Mouse (Mus musculus) hindbrain, embryonic 15.5 days (tissue): ENCODE results near the gene Tmem91. TPM values are rescaled to one million over a fixed set of nuclear protein-coding genes. Genes with fewer than 3 reads are reported as not detected.

Experiments
- ATAC-seq: fragments of 200-750 bp; cut with Nextera tagmentation; 2 replicates; pipeline ENCODE4 v1.8.0; 2017; ENCODE audit warnings: low read depth, moderate number of reproducible peaks, moderate TSS enrichment; ENCODE audit not compliant: low FRiP score
- H3K27ac ChIP-seq: fragments of 300-500 bp; sonication (generic); replicated peaks from 2 replicates; pipeline ENCODE4 v1.5.1; 2015; ENCODE audit warnings: mild to moderate bottlenecking, inconsistent platforms
- H3K27me3 ChIP-seq: fragments of 300-500 bp; sonication (generic); 2 replicates; pipeline ENCODE4 v1.6.1; 2015; ENCODE audit warnings: control low read depth, inconsistent platforms
- H3K36me3 ChIP-seq: fragments of 300-500 bp; sonication (generic); 2 replicates; pipeline ENCODE4 v1.6.1; 2015; ENCODE audit warnings: control low read depth, inconsistent platforms
- H3K4me1 ChIP-seq: fragments of 300-500 bp; sonication (generic); replicated peaks from 2 replicates; pipeline ENCODE4 v1.6.1; 2015; ENCODE audit warnings: control low read depth, inconsistent platforms
- H3K4me2 ChIP-seq: fragments of 300-500 bp; sonication (generic); 2 replicates; pipeline ENCODE4 v1.6.1; 2015; ENCODE audit warnings: moderate library complexity, mild to moderate bottlenecking, inconsistent platforms
- H3K4me3 ChIP-seq: fragments of 300-500 bp; sonication (generic); 2 replicates; pipeline ENCODE4 v1.5.1; 2015; ENCODE audit warnings: mild to moderate bottlenecking, inconsistent platforms
- H3K9ac ChIP-seq: fragments of 300-500 bp; sonication (generic); 2 replicates; pipeline ENCODE4 v1.6.1; 2015; ENCODE audit warnings: inconsistent platforms
- H3K9me3 ChIP-seq: fragments of 300-500 bp; sonication (generic); 2 replicates; pipeline ENCODE4 v1.6.1; 2016; ENCODE audit warnings: control low read depth, inconsistent platforms
- WGBS: fragments of 180-500 bp; shearing (Covaris S2); methylation state at CpG from one replicate; pipeline ENCODE4 v1.1.7; 2015; 5-methylcytosine and 5-hydroxymethylcytosine counted together
- polyA plus RNA-seq: library from polyadenylated mRNA; unstranded; fragments of >200 nt; fragmentation: Nextera tagmentation; extraction: Ambion mirVana; gene quantifications from 2 replicates; pipeline ENCODE4 v1.2.1, GENCODE M21; 2015

Gene Tmem91
- polyA plus RNA-seq, 1 experiment from 2014 or later = 72.7 TPM

DNA sequence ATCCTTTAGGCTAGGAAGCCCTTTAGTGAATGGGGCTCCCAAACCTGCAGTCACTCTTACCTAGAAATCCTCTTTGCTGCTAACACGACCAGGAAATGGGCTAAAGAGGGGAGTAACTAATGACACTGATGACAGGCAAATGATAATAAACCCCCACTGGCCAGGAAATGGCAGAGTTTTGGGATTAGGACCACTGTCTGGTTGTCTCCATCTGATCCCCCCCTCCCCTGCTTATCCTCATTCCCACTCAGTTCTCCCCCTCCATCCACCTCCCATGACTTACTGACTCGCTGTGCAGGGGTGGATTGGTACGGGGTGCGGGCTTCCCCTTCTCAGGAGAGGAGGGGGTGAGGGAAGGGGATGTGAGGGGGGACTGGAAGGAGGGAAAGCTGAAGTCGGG, 15.1 kb upstream of the Tmem91 start:
- peak overlapping the region; percentile 40; the same call in 1 of the 2 replicates for H3K4me3 ChIP-seq
- H3K27ac ChIP-seq = no peak overlapping the region
- peaks cover 64% of the 10 kb centered on the region for H3K27me3 ChIP-seq
- H3K36me3 ChIP-seq = no peaks in the 10 kb centered on the region
- H3K9ac ChIP-seq = no peak overlapping the region
- 30% methylated on average over 5 of the region's 5 CpGs for WGBS
- ATAC-seq = no peak
- H3K9me3 ChIP-seq = no peaks in the 10 kb centered on the region
- peaks cover 31% of the 10 kb centered on the region for H3K4me1 ChIP-seq
- peak overlapping the region; percentile 83; the same call in 1 of the 2 replicates for H3K4me2 ChIP-seq

DNA sequence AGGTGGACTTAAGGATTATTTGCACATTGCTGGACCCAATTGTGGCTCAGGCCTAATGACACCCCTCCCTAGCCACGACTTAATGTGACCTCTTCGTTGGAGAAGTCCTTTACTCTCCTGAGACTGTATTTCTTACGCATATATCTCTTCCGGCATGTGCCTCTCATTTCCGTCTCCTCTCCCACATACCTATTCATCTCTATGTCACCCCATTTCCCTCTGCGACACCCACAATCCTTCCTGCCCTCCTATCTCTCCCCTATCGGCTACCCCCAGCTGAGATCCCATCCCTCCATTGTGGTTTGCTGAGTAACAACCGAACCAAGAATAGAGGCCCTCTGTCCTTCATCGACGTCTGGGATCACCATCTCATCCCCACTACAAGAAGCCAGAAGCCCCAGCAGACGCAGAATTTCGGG, 14.6 kb upstream of the Tmem91 start:
- H3K27me3 ChIP-seq = peaks cover 65% of the 10 kb centered on the region
- H3K4me1 ChIP-seq = peaks cover 31% of the 10 kb centered on the region
- H3K9ac ChIP-seq = 0 out of 2 replicates have a peak overlapping the region, but pooled peaks have one; percentile 32
- no peak overlapping the region for H3K27ac ChIP-seq
- 12% methylated on average over 12 of the region's 12 CpGs for WGBS
- H3K36me3 ChIP-seq = no peaks in the 10 kb centered on the region
- no peaks in the 10 kb centered on the region for H3K9me3 ChIP-seq
- H3K4me3 ChIP-seq = peak overlapping the region; percentile 40
- H3K4me2 ChIP-seq = peak overlapping the region; percentile 83
- ATAC-seq = no peak

GRCm38 (mm10) chr7:25688810-25689586, 14.0 kb upstream of the Tmem91 start:
- H3K27me3 ChIP-seq = peaks cover 65% of the 10 kb centered on the region
- no peaks in the 10 kb centered on the region for H3K9me3 ChIP-seq
- H3K36me3 ChIP-seq = no peaks in the 10 kb centered on the region
- 2% methylated on average over 46 of the region's 52 CpGs for WGBS
- H3K9ac ChIP-seq = peak overlapping the region; percentile 32; the same call in 1 of the 2 replicates
- H3K27ac ChIP-seq = no peak overlapping the region
- peak; percentile 32; the same call in 1 of the 2 replicates for ATAC-seq
- peak overlapping the region; percentile 83 for H3K4me2 ChIP-seq
- peak overlapping the region; percentile 40 for H3K4me3 ChIP-seq
- H3K4me1 ChIP-seq = peaks cover 31% of the 10 kb centered on the region

DNA sequence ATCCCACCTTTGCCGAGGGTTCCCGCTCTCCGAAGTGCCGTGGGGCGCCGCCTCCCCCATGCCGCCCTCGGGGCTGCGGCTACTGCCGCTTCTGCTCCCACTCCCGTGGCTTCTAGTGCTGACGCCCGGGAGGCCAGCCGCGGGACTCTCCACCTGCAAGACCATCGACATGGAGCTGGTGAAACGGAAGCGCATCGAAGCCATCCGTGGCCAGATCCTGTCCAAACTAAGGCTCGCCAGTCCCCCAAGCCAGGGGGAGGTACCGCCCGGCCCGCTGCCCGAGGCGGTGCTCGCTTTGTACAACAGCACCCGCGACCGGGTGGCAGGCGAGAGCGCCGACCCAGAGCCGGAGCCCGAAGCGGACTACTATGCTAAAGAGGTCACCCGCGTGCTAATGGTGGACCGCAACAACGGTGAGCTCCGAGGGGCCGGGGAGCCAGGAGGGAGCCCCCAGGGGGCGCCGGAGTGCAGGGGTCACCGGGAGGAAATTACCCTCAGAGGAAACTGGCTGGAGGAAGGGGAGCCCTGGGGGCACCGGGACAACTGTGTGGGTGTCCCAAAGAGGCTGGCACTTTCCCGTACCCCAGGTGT, 12.9 kb upstream of the Tmem91 start:
- Histone ChIP-seq H3K9ac (peak overlapping the region; percentile 1; the same call in 1 of the 2 replicates), H3K4me3 (peak overlapping the region; percentile 40), H3K4me2 (peak overlapping the region; percentile 83), H3K27me3 (peaks cover 65% of the 10 kb centered on the region), H3K36me3 (no peaks in the 10 kb centered on the region), H3K9me3 (no peaks in the 10 kb centered on the region), H3K4me1 (peaks cover 31% of the 10 kb centered on the region), H3K27ac (no peak overlapping the region)
- WGBS = under 1% methylated on average over 47 of the region's 47 CpGs
- 0 out of 2 replicates have a peak, but pooled peaks have one; percentile 10 for ATAC-seq

- Histone ChIP-seq H3K27ac (no peak within 1 kb of the TSS), H3K9ac (peak within 1 kb of the TSS; percentile 37), H3K27me3 (peaks cover 64% of the 10 kb centered on the region), H3K4me3 (peak within 1 kb of the TSS; percentile 40), H3K4me2 (peak within 1 kb of the TSS; percentile 83), H3K4me1 (peaks cover 36% of the 10 kb centered on the region), H3K9me3 (no peaks in the 10 kb centered on the region), H3K36me3 (no peaks in the 10 kb centered on the region)
- ATAC-seq = peak; percentile 13; the same call in 1 of the 2 replicates
- 2% methylated on average over 41 of the region's 69 CpGs for WGBS
These were observed 11.9 kb upstream of the Tmem91 start, which contains the start of gene Tgfb1 for GRCm38 (mm10) chr7:25686680-25687531. Gene Tgfb1, plus strand, starts transcription at chr7:25687002.

DNA sequence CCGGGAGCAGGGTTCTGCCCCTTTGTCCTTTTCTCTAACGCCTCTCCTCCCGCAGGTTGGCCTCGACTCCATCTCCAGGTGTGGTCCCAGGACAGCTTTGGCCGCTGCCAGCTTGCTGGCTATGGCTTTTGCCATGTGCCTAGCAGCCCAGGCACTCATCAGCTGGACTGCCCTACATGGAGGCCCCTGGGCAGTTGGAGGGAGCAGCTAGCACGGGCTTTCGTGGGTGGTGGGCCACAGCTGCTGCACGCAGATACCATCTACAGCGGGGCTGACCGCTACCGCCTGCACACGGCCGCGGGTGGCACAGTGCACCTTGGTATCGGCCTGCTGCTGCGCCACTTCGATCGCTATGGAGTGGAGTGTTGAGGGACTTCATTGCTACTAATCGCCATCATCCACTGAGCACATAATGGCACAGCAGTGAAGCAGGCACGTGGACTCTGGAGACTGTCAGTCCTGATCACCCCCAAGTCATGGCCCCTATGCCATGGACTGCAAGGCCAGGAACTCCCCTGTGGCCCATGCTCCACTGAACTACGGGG, 11.0 kb upstream of the Tmem91 start:
- Histone ChIP-seq H3K36me3 (no peaks in the 10 kb centered on the region), H3K4me3 (peak overlapping the region; percentile 40; the same call in 1 of the 2 replicates), H3K27me3 (peaks cover 58% of the 10 kb centered on the region), H3K27ac (no peak overlapping the region), H3K4me2 (no peak overlapping the region), H3K9ac (no peak overlapping the region), H3K9me3 (no peaks in the 10 kb centered on the region), H3K4me1 (peaks cover 45% of the 10 kb centered on the region)
- WGBS = 70% methylated on average over 21 of the region's 21 CpGs
- ATAC-seq = no peak

DNA sequence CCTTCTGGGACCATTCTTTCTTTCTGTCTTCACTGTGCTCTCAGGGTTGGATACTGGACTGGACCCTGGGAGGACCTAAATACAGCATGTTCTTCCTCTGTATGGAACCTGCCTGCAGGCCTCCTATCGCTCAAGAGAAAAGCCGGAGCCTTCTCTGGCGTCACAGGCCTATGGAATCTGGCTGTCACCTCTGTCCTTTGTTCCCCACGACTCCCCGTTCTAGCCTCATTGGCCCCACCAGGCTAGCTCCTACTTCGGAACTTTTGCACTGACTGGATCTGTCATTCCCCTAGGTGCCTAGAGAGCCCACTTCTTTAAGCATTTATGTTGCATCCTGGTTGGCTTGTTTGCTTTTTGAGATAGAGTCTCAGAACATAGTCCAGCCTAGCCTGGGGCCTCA, 9.7 kb upstream of the Tmem91 start:
- Histone ChIP-seq H3K9ac (no peak overlapping the region), H3K4me1 (peaks cover 53% of the 10 kb centered on the region), H3K4me3 (no peak overlapping the region), H3K36me3 (no peaks in the 10 kb centered on the region), H3K9me3 (no peaks in the 10 kb centered on the region), H3K27ac (no peak overlapping the region), H3K4me2 (no peak overlapping the region), H3K27me3 (peaks cover 47% of the 10 kb centered on the region)
- ATAC-seq = no peak
- WGBS = 83% methylated on average over 6 of the region's 6 CpGs

DNA sequence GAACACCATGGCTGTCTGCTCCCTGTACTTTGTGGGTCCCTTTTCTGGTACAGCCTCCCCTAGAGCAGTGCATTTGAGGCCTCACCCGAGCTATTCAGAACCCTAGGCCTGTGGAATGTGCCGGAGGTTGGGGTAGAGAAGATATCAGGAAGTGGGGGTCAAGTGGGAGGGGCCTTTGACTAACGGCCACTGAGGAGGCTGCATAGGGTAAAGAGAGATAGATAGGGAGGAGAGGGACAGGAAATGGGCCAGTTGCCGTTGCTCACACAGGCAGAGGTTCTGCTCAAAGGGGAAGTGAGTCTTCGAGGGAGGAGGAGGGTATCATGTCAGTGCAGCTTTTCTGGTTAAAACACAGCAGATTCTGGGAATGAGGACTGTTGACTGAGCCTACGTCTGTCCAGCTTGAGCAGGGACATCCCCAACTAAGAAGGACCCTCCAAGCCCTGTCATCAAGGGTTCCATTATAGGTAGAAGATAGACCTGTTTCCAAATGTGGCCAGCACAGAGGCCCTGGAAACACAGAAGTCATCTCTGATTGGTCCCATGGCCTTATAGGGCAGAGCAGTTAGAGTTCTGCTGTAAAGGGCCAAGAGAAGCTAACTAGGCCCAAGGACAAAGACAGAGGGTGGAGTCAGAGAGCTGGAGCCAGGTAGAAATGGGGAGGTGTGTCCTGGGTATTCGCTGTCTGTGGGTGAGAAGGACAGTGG, 8.7 kb upstream of the Tmem91 start:
- Histone ChIP-seq H3K27me3 (peaks cover 41% of the 10 kb centered on the region), H3K27ac (no peak overlapping the region), H3K4me2 (no peak overlapping the region), H3K9me3 (no peaks in the 10 kb centered on the region), H3K4me3 (no peak overlapping the region), H3K9ac (no peak overlapping the region), H3K36me3 (no peaks in the 10 kb centered on the region), H3K4me1 (peaks cover 43% of the 10 kb centered on the region)
- ATAC-seq = no peak
- WGBS = 71% methylated on average over 7 of the region's 7 CpGs

GRCm38 (mm10) chr7:25681341-25682231, 6.6 kb upstream of the Tmem91 start:
- Histone ChIP-seq H3K9ac (peak overlapping the region; percentile 60; the same call in 1 of the 2 replicates), H3K4me2 (peak overlapping the region; percentile 56), H3K9me3 (no peaks in the 10 kb centered on the region), H3K27ac (peak overlapping the region; percentile 95), H3K4me3 (peak overlapping the region; percentile 61), H3K27me3 (peaks cover 20% of the 10 kb centered on the region), H3K4me1 (peaks cover 23% of the 10 kb centered on the region), H3K36me3 (no peaks in the 10 kb centered on the region)
- 54% methylated on average over 15 of the region's 15 CpGs for WGBS
- ATAC-seq = no peak; the same call in 1 of the 2 replicates

GRCm38 (mm10) chr7:25680514-25681258, 5.7 kb upstream of the Tmem91 start, which contains the start of gene B9d2:
Gene B9d2, plus strand, starts transcription at chr7:25680780.
- Histone ChIP-seq H3K27me3 (peaks cover 12% of the 10 kb centered on the region), H3K27ac (peak within 1 kb of the TSS; percentile 95), H3K36me3 (no peaks in the 10 kb centered on the region), H3K9ac (peak within 1 kb of the TSS; percentile 60), H3K4me2 (peak within 1 kb of the TSS; percentile 56), H3K9me3 (no peaks in the 10 kb centered on the region), H3K4me1 (peaks cover 22% of the 10 kb centered on the region), H3K4me3 (peak within 1 kb of the TSS; percentile 61)
- peak; percentile 94 for ATAC-seq
- under 1% methylated on average over 46 of the region's 46 CpGs for WGBS
